Mouse (Mus musculus): ENCODE measurements around the gene Lpo. TPM values are rescaled to one million over a fixed set of nuclear protein-coding genes. Genes with fewer than 3 reads are reported as not detected.
"Not testable (repeated sequence)": the region's sequence is repeated elsewhere in the genome, so short reads cannot be mapped to it uniquely, and the experiment has no call there.

Gene Lpo
- not detected in 2 replicates for total RNA-seq (2014; fragmentation: Nextera tagmentation)
- total RNA-seq (2017): not detected in 2 replicates

DNA sequence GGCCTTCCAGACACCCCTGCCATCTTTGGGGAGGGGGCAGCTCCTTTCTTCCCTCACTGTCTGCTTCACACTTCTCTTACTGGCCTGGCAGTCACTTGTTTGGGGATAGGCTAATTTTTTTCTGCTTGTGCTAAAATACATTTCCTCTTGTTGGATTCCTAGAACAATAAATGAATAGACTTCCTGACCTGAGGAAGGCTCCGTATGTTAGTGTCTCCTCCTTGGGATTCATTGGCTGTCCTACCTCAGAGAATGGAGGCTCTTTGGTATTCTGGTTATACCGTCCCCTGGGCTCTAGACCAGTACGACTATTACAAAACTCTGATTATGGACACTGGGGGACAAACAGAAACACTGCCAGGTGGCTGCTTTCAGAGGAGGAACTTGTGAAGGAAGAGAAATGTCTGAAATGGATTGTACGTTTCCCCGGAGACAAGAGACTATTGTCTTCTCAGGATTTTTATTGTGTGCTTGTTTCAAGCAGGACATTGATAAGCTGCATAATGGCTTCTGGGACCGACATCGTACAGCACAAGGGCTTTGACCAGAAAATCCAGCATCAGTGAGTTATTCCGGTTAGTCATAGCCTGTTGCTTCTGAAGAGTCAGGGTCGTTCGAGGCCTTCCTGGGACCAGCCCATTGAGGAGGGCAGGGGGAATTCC is at the start of gene Lpo:
Lpo (minus strand) TSS at position 51 of the 662 bp plus-strand sequence.
- ATAC-seq (replicated peaks; ENCODE audit: poor library complexity, severe bottlenecking): no peak

DNA sequence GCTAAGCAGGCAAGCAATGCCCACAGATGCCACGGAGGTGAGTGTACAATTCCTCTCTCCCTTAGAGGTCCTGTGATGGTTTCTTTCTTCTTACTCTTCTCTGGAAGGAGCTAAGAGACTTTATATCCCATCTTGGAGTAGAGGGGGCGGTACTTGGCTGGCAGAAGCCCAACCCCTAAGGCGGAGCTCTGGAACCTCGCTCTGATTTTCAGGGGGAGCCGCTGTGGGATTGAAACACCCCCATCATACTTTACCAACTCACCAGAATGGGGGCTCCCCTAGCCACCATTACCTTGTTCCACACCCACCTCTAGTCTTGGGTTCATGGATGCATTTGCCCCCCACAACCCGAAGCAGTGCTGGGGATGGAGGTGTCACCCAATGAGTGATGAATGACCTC is 47.3 kb upstream of the Lpo start, which contains the start of gene Epx:
Epx (minus strand) TSS at position 101 of the 400 bp plus-strand sequence.
- ATAC-seq (replicated peaks; ENCODE audit: poor library complexity, severe bottlenecking): no peak

- no peak for ATAC-seq (replicated peaks; ENCODE audit: poor library complexity, severe bottlenecking)
These were observed 43.7 kb upstream of the Lpo start for GRCm38 (mm10) chr11:87871766-87872165.

GRCm38 (mm10) chr11:87870096-87870495 is 42.0 kb upstream of the Lpo start:
- ATAC-seq (replicated peaks; ENCODE audit: poor library complexity, severe bottlenecking): no peak

DNA sequence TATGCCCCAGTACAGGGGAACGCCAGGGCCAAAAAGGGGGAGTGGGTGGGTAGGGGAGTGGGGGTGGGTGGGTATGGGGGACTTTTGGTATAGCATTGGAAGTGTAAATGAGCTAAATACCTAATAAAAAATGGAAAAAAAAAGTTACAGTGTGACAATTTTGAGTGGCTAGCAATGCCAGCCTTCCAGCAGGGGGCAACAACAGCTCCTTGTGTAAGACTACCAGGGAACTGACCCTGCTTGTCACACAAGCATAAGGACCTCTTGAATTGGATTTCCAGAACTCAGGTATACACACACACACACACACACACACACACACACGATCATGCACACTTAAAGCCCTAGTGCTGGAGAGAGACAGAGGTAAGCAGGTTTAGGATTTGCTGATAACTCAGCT is 38.8 kb upstream of the Lpo start:
- ATAC-seq (replicated peaks; ENCODE audit: poor library complexity, severe bottlenecking): not testable (repeated sequence)

GRCm38 (mm10) chr11:87862805-87863204 is 34.7 kb upstream of the Lpo start:
- ATAC-seq (replicated peaks; ENCODE audit: poor library complexity, severe bottlenecking): no peak

DNA sequence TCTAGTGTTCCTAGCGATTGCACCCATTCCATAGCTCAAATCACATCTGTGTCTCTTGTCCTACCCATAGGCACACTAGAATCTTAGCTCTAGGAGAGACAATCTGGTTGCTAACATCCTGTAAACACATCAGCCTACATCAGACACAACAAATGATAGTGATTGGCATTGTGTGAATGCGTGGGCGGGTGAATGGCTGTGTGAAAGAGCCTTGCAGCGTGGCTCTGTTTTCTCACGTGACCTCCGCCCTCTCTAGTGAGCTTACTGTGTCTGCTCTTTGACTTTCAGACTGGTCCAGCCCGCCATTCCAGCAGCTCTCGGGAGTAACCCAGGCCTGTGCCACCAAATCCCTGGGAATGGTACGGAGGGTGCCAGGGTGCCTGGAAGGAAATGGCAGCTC is 32.3 kb upstream of the Lpo start:
- no peak for ATAC-seq (replicated peaks; ENCODE audit: poor library complexity, severe bottlenecking)

DNA sequence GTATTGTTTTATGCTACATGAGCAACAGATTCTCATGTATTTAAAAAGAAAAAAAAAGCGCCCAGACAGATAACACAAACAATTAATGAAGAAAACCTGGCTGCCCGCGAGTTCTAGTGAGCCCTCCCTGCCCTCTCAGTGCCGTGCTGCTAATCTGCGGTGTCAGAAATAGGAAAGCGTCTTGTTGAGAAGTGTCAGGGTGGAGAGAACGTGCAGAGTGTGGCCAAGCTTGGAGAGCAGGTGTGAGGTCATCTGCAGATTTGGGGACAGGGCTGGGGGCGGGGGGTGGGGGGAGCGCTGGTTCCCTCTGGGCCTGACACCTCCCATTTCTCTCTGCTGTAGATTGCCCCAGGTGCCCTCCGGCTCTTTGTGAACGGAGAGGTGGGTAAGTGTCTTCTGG is 31.2 kb upstream of the Lpo start:
- ATAC-seq (replicated peaks; ENCODE audit: poor library complexity, severe bottlenecking): no peak

GRCm38 (mm10) chr11:87854550-87854949 is 26.5 kb upstream of the Lpo start:
- ATAC-seq (replicated peaks; ENCODE audit: poor library complexity, severe bottlenecking): no peak

- ATAC-seq (replicated peaks; ENCODE audit: poor library complexity, severe bottlenecking): no peak
These were observed 25.5 kb upstream of the Lpo start for GRCm38 (mm10) chr11:87853597-87853954.

DNA sequence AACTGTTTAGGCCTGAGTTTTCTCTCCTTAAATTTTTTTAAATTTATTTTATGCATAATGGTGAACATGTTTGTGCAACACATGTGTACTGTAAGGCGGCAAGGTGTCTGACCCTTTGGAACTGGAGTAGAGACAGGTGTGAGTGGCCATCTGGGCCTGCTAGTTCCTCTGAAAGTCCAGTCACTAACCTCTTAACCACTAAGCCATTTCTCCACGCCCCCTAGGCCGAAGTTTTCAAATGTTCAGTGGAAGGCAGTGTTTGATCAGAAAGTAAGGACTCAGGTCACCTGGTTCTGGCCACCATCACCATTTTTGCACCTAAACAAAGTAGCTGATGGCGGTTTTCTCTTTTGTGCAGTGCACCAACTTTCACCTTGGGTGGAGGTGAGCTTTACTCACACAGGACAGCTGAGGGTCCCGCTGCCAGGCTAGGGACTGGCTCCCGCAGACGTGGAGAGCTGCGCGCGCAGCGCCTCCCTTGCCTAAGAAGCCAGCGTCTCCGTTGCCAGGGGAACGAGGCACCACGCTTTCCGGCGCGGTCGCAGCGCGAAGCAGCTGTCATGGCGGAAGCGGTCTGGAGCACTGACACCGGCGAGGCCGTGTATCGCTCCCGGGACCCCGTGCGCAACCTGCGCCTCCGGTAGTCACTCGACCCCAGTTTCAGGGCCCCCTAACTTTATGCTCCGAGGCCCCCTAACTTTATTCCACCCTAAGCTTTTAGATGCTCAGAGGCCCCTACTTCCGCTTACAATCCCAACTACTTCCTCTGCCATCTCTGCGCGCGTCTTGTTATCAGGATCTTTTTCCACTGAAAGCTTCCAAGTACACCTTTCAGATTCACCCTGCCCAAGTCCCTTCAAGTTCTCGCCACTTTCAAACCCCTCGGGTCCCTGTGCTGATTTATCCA is 24.9 kb upstream of the Lpo start, which contains the start of gene Mks1:
Mks1 (plus strand) TSS at position 526 of the 907 bp plus-strand sequence.
- ATAC-seq (replicated peaks; ENCODE audit: poor library complexity, severe bottlenecking): peak; percentile 99

GRCm38 (mm10) chr11:87847884-87848283 is 19.8 kb upstream of the Lpo start:
- ATAC-seq (replicated peaks; ENCODE audit: poor library complexity, severe bottlenecking): no peak

DNA sequence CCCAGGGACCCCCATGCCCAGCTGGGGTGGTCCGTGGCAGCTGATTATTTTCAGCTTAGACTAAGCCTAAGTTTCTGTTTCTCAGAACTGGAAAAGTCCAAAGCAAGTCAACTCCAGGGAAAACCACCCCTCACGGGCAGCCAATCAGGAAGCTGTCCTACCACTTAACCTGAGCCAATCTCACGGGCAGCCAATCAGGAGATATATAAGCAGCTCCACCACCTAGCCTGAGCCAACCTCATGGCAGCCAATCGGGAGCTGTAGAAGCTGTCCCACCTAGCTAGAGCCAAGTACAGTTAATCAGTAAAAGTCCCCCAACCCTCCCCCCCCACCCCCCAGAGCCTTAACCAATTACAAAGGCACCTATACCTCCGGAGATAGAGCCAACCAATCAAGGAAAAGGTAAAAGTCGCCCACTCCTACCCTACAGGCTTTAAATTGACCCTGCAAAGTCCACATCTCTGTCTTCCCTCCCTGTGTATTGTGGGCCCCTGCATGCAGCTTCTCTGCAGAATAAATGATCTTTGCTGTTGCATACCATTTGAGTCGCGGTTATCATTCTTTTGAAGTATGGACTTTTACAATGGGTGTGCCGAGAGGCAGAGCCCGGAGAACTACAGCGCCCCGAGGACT is 19.0 kb upstream of the Lpo start:
- ATAC-seq (replicated peaks; ENCODE audit: poor library complexity, severe bottlenecking): no peak

- ATAC-seq (replicated peaks; ENCODE audit: poor library complexity, severe bottlenecking): no peak
These were observed 13.3 kb upstream of the Lpo start for GRCm38 (mm10) chr11:87841436-87841835.

DNA sequence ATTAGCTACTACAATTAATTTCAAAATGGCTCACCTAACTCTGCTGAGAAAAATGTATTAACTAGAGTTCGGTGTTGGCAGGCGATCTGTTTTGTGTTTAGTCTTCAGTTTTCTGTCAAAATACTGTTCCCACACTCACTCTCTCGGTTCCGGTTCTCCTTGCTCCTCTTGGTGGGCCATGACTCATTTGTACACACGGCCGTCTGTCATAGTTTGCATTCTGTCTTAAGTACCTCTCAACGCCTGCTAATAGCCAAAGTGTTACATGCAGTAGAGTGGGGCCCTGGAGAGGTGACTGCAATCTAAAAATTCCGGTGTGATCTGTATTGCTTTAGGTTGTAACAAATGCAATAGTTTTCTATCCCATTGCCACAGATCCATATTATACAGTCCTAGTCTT is 12.6 kb upstream of the Lpo start:
- ATAC-seq (replicated peaks; ENCODE audit: poor library complexity, severe bottlenecking): no peak

DNA sequence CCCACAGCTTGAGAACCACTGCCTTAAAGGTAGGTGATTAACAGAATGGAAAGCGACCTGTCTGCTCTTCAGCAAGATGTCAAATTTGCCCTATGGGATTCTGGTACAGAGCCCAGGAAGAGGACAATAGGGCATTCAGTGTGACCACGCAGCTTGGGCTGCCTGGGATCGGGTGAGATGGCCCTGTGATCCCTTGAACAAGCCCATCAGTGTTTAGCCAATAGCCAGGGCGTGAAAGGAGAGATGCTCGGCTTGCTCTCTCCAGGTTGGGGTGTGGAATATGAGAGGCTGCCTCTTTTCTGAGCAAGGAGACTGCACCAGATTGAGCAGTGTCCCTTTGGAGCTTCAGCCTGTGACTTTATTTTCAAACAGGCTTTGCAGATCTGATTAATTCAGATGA is 6.6 kb downstream of the Lpo start:
- no peak for ATAC-seq (replicated peaks; ENCODE audit: poor library complexity, severe bottlenecking)

DNA sequence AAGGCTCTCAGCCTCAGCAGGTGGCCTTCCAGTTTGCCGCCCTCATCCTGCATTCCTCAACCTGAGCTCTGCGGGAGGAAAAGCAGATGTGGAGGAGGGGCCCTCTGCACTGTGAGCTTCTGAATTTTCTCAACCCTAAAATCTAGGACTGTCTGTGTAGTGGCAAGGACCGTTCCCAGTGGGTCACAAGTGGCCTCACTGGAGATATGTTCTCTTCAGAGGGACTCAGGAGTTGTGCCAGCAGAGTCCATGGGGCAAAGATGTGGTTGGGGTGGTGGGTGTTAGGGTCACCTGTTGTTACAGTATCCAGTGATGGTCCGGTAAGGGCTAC is 10.7 kb downstream of the Lpo start:
- ATAC-seq (replicated peaks; ENCODE audit: poor library complexity, severe bottlenecking): no peak

- peak; percentile 71 for ATAC-seq (replicated peaks; ENCODE audit: poor library complexity, severe bottlenecking)
These were observed 11.2 kb downstream of the Lpo start for GRCm38 (mm10) chr11:87816707-87817442.

DNA sequence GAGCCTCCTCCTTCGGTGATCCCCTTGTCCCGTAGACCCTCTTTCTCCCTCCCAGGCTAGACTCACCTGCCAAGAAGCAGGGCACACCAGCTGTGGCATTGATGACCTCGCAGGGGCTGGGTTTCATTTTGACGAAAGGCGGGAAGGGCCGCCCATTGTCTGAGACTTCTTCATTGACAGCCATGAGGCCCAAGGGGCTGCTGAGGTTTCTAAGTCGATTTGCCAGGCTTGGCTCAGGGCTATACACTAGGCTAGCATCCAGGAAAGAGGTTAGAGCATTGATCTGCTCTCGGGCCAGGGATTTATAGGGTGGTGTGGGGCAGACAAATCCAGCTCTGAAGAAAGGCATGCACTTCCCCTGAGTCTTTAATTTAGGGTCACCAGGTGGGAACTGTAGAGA is 13.3 kb downstream of the Lpo start:
- ATAC-seq (replicated peaks; ENCODE audit: poor library complexity, severe bottlenecking): no peak

GRCm38 (mm10) chr11:87811396-87811795 is 16.7 kb downstream of the Lpo start:
- peak; percentile 55 for ATAC-seq (replicated peaks; ENCODE audit: poor library complexity, severe bottlenecking)

All from granulocyte monocyte progenitor cell, adult 5-6 weeks (primary cell).